Mouse (Mus musculus) CH12.LX (cell line): ENCODE measurements at regions not wholly inside any gene's neighbourhood (a gene's known extent, or its start where the extent isn't known, plus 50 kb on each side); places are given as distances from the start of the nearest gene placed in this dataset.

ENCODE experiments used
- DNase-seq: peaks from one replicate; pipeline ENCODE4 v3.0.0-alpha.2; 2013; ENCODE audit errors: extremely low read depth
- H3K27ac ChIP-seq: 2 replicates; pipeline ENCODE4 v1.5.1; 2012; ENCODE audit warnings: low read depth, mild to moderate bottlenecking, control low read depth, moderate library complexity; ENCODE audit not compliant: insufficient read depth
- H3K27me3 ChIP-seq: replicated peaks from 2 replicates; pipeline ENCODE3; 2012; ENCODE audit warnings: inconsistent platforms
- H3K36me3 ChIP-seq, 2 experiments: replicated peaks in 1 of 2; 2 replicates each; pipeline versions ENCODE3 to v1.6.1; 2012; ENCODE audit warnings: inconsistent platforms in 1 of 2, low read length in 1 of 2, mild to moderate bottlenecking in 1 of 2, mixed read lengths in 1 of 2, moderate library complexity in 1 of 2; ENCODE audit not compliant: control insufficient read depth in 1 of 2, insufficient read depth in 1 of 2
- H3K4me1 ChIP-seq, 2 experiments: 2 replicates each; pipeline ENCODE4 v1.6.1; 2012; ENCODE audit warnings: inconsistent platforms in 1 of 2, moderate library complexity in 1 of 2; ENCODE audit not compliant: insufficient read depth in 2 of 2, control insufficient read depth in 1 of 2
- H3K4me2 ChIP-seq: 2 replicates; pipeline ENCODE4 v1.6.1; 2012; ENCODE audit warnings: low read depth, mild to moderate bottlenecking, control low read depth; ENCODE audit not compliant: poor library complexity, insufficient read depth, severe bottlenecking
- H3K4me3 ChIP-seq, 3 experiments: fragments of 150-350 bp in 1 of 3; sonication (generic) in 1 of 3; replicated peaks in 1 of 3; 2 replicates each; pipeline versions ENCODE3 to v1.5.1; 2011 to 2012; ENCODE audit warnings: low read depth in 2 of 3, low read length in 2 of 3, mild to moderate bottlenecking in 2 of 3, moderate library complexity in 2 of 3, control low read depth in 1 of 3, improper control_type of control experiment in 1 of 3, inconsistent platforms in 1 of 3, mixed read lengths in 1 of 3; ENCODE audit not compliant: poor library complexity in 1 of 3
- H3K79me2 ChIP-seq: replicated peaks from 2 replicates; pipeline ENCODE4 v1.6.1; 2012; ENCODE audit warnings: mild to moderate bottlenecking, moderate library complexity; ENCODE audit not compliant: control insufficient read depth, poor library complexity, insufficient read depth, severe bottlenecking; ENCODE audit errors: extremely low read depth
- H3K9ac ChIP-seq: 2 replicates; pipeline ENCODE4 v1.6.1; 2012; ENCODE audit warnings: low read depth, mild to moderate bottlenecking, control low read depth, moderate library complexity; ENCODE audit not compliant: insufficient read depth
- H3K9me3 ChIP-seq: replicated peaks from 2 replicates; pipeline ENCODE3; 2012; ENCODE audit warnings: low read length, inconsistent platforms, mixed read lengths
- BHLHE40 ChIP-seq: IDR thresholded peaks from 2 replicates; pipeline ENCODE4 v1.6.1; 2011; ENCODE audit warnings: mild to moderate bottlenecking, low read depth, low read length, improper control_type of control experiment
- CHD2 ChIP-seq: IDR thresholded peaks from 2 replicates; pipeline ENCODE4 v1.6.1; 2011; ENCODE audit warnings: low read length, improper control_type of control experiment
- CTCF ChIP-seq, 2 experiments: IDR thresholded peaks in 1 of 2; conservative IDR thresholded peaks in 1 of 2; 2 replicates each; pipeline ENCODE4 v1.5.1; 2011 to 2012; ENCODE audit warnings: low read depth in 2 of 2, low read length in 2 of 2, improper control_type of control experiment in 1 of 2, inconsistent platforms in 1 of 2, mild to moderate bottlenecking in 1 of 2, moderate library complexity in 1 of 2
- E2F4 ChIP-seq: IDR thresholded peaks from 2 replicates; pipeline ENCODE4 v1.6.1; 2011; ENCODE audit warnings: low read depth, low read length, improper control_type of control experiment; ENCODE audit not compliant: insufficient replicate concordance
- ELF1 ChIP-seq: IDR thresholded peaks from 2 replicates; pipeline ENCODE4 v1.6.1; 2014; ENCODE audit warnings: low read depth, mild to moderate bottlenecking, inconsistent platforms, low read length, improper control_type of control experiment
- EP300 ChIP-seq: IDR thresholded peaks from 2 replicates; pipeline ENCODE4 v1.6.1; 2011; ENCODE audit warnings: low read length, improper control_type of control experiment
- ETS1 ChIP-seq: conservative IDR thresholded peaks from 2 replicates; pipeline ENCODE4 v1.6.1; 2012; ENCODE audit warnings: low read depth, mild to moderate bottlenecking, inconsistent platforms, low read length, improper control_type of control experiment, moderate library complexity
- HCFC1 ChIP-seq: IDR thresholded peaks from 2 replicates; pipeline ENCODE4 v1.6.1; 2012; ENCODE audit warnings: low read depth, mild to moderate bottlenecking, inconsistent platforms, low read length, improper control_type of control experiment
- JUND ChIP-seq: conservative IDR thresholded peaks from 2 replicates; pipeline ENCODE4 v1.6.1; 2011; ENCODE audit warnings: low read depth, low read length, improper control_type of control experiment
- KAT2A ChIP-seq: IDR thresholded peaks from 2 replicates; pipeline ENCODE4 v1.6.1; 2012; ENCODE audit warnings: low read length, improper control_type of control experiment, inconsistent platforms; ENCODE audit not compliant: insufficient replicate concordance
- MAX ChIP-seq: IDR thresholded peaks from 2 replicates; pipeline ENCODE4 v1.6.1; 2011; ENCODE audit warnings: low read length, improper control_type of control experiment
- MAZ ChIP-seq: IDR thresholded peaks from 2 replicates; pipeline ENCODE4 v1.6.1; 2012; ENCODE audit warnings: low read depth, mild to moderate bottlenecking, inconsistent platforms, low read length, improper control_type of control experiment, moderate library complexity
- MEF2A ChIP-seq: IDR thresholded peaks from 2 replicates; pipeline ENCODE4 v1.6.1; 2014; ENCODE audit warnings: low read depth, mild to moderate bottlenecking, inconsistent platforms, low read length, improper control_type of control experiment, borderline replicate concordance
- MXI1 ChIP-seq: IDR thresholded peaks from 2 replicates; pipeline ENCODE4 v1.6.1; 2011; ENCODE audit warnings: mild to moderate bottlenecking, low read depth, low read length, improper control_type of control experiment
- NELFE ChIP-seq: IDR thresholded peaks from 2 replicates; pipeline ENCODE4 v1.6.1; 2011; ENCODE audit warnings: low read depth, low read length, improper control_type of control experiment
- NRF1 ChIP-seq: IDR thresholded peaks from 2 replicates; pipeline ENCODE4 v1.6.1; 2014; ENCODE audit warnings: low read depth, mild to moderate bottlenecking, inconsistent platforms, low read length, improper control_type of control experiment, moderate library complexity
- POLR2AphosphoS2 ChIP-seq: IDR thresholded peaks from 2 replicates; pipeline ENCODE4 v1.6.1; 2011; ENCODE audit warnings: low read depth, low read length, improper control_type of control experiment
- RCOR1 ChIP-seq: conservative IDR thresholded peaks from 2 replicates; pipeline ENCODE4 v1.6.1; 2012; ENCODE audit warnings: low read depth, mild to moderate bottlenecking, inconsistent platforms, low read length, improper control_type of control experiment
- SIN3A ChIP-seq: IDR thresholded peaks from 2 replicates; pipeline ENCODE4 v1.6.1; 2012; ENCODE audit warnings: low read length, improper control_type of control experiment, inconsistent platforms
- SMC3 ChIP-seq: IDR thresholded peaks from 2 replicates; pipeline ENCODE4 v1.6.1; 2011; ENCODE audit warnings: low read depth, low read length, improper control_type of control experiment
- UBTF ChIP-seq: IDR thresholded peaks from 2 replicates; pipeline ENCODE4 v1.6.1; 2012; ENCODE audit warnings: low read depth, mild to moderate bottlenecking, inconsistent platforms, low read length, improper control_type of control experiment, moderate library complexity
- ZC3H11A ChIP-seq: IDR thresholded peaks from 2 replicates; pipeline ENCODE4 v1.6.1; 2012; ENCODE audit warnings: low read depth, mild to moderate bottlenecking, inconsistent platforms, low read length, improper control_type of control experiment
- ZKSCAN1 ChIP-seq: IDR thresholded peaks from 2 replicates; pipeline ENCODE4 v1.6.1; 2012; ENCODE audit warnings: low read depth, inconsistent platforms, low read length, improper control_type of control experiment, borderline replicate concordance
- dilution Hi-C: fragments of 300-500 bp; cut with MboI; formaldehyde crosslinking; loops from 2 replicates; pipeline ENCODE4 v1.14.3; 2020; ENCODE audit warnings: low sequenced_read_pairs; ENCODE audit not compliant: extremely low pct_unique_long_range_greater_than_20kb, extremely low pct_ligation_motif_present
- in situ Hi-C: fragments of 300-500 bp; cut with MboI; formaldehyde crosslinking; loops from 3 replicates; pipeline ENCODE4 v1.14.3; 2019; ENCODE audit warnings: low sequenced_read_pairs, low pct_ligation_motif_present, low pct_unique_long_range_greater_than_20kb, mixed read lengths

DNA sequence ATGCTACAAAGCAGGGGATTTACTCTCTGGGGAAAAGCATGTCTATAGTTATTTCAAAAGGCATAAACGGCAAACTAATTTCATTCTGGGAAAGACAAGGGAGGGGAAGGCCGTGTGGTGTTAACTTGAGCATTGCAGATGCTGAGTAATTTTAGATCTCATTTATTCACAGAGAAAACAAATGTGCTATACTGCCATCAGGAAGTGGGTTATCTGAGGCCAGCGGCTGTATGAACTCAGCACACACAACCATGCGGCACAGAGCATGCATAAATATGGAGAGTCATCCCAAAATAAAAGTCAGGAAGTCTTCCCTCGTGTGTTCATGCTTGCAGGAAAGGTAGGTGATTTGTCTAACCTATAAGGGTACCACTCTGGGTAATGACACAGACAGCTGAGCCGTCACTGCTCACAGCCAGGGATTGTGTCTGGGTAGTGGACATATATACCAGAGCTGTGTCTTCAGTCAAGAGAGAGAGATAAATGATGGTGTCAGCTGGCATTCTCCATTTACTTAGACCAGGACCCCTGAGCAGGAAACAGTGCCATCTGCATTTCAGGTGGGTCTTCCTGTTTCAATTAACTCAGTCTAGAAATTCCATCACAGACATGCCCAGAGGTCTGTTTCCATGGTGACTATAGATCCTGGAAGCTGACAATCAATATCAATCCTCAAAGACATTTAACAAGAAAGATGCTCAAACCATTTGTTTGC, 160.3 kb upstream of the Nsun2 start:
- TF ChIP-seq KAT2A = no peak
- no peak for TF ChIP-seq ZKSCAN1
- no peak for TF ChIP-seq MXI1
- no peak for TF ChIP-seq E2F4
- TF ChIP-seq NRF1 = no peak
- no peak for TF ChIP-seq ZC3H11A
- no peak for TF ChIP-seq HCFC1
- no peak for TF ChIP-seq BHLHE40
- no peak for TF ChIP-seq MEF2A
- TF ChIP-seq ELF1 = no peak
- TF ChIP-seq UBTF = no peak
- TF ChIP-seq RCOR1 = no peak
- no peak for TF ChIP-seq JUND
- TF ChIP-seq MAX = no peak
- TF ChIP-seq ETS1 = no peak
- no peak for TF ChIP-seq CHD2
- TF ChIP-seq SIN3A = no peak
- no peak for TF ChIP-seq EP300
- no peak for TF ChIP-seq CTCF (conservative IDR thresholded peaks at IDR 0.05 in 1 of 2, IDR thresholded peaks at IDR 0.05 in 1 of 2; ENCODE audit: low read depth in 2 of 2, low read length in 2 of 2)
- H3K4me2 ChIP-seq = no peak overlapping the region
- H3K4me1 ChIP-seq = no peaks in the 10 kb centered on the region
- peaks cover 34% of the 10 kb centered on the region for H3K27me3 ChIP-seq
- no peak overlapping the region for H3K9ac ChIP-seq
- dilution Hi-C loops = no loop called here
- H3K79me2 ChIP-seq = no peaks in the 10 kb centered on the region
- no peak overlapping the region for H3K4me3 ChIP-seq
- H3K36me3 ChIP-seq = no peaks in the 10 kb centered on the region
- peaks cover 2% of the 10 kb centered on the region for H3K9me3 ChIP-seq
- DNase-seq = no peak
- in situ Hi-C loops = no loop called here
- H3K27ac ChIP-seq = no peak overlapping the region

DNA sequence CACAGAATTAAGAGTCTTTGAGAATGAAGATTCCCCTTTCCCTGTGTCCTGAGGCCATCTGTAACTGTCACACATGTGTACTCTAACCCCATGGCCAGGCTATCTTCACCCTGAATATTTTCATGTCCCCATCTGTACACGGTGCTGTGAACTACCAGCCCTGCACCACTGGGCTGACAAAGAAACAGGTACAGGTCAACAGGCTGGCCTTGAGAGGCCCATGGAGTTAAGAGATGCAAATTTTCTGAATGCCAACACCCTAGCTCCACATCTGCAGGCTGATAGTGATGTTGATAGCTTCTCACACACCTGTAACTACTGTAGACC, 159.8 kb upstream of the Nsun2 start:
- Histone ChIP-seq H3K27ac (no peak overlapping the region), H3K9ac (no peak overlapping the region), H3K4me1 (no peaks in the 10 kb centered on the region), H3K4me2 (no peak overlapping the region), H3K36me3 (no peaks in the 10 kb centered on the region), H3K9me3 (no peaks in the 10 kb centered on the region), H3K4me3 (no peak overlapping the region), H3K27me3 (peaks cover 39% of the 10 kb centered on the region), H3K79me2 (no peaks in the 10 kb centered on the region)
- TF ChIP-seq POLR2AphosphoS2 (no peak), MAZ (no peak), SMC3 (no peak), BHLHE40 (no peak), NELFE (no peak)
- in situ Hi-C loops (no loop called here), dilution Hi-C loops (no loop called here)
- no peak for DNase-seq
